Mouse (Mus musculus) lung, adult 18-20 months (tissue): ENCODE results near the gene Vmn2r55.
"Not testable (repeated sequence)": the region's sequence is repeated elsewhere in the genome, so short reads cannot be mapped to it uniquely, and the experiment has no call there.

ENCODE experiments used
- DNase-seq, 2 experiments: peaks; one replicate each; pipeline ENCODE4 v3.0.0; 2022; ENCODE audit warnings: mixed read lengths in 2 of 2

Gene Vmn2r55

DNA sequence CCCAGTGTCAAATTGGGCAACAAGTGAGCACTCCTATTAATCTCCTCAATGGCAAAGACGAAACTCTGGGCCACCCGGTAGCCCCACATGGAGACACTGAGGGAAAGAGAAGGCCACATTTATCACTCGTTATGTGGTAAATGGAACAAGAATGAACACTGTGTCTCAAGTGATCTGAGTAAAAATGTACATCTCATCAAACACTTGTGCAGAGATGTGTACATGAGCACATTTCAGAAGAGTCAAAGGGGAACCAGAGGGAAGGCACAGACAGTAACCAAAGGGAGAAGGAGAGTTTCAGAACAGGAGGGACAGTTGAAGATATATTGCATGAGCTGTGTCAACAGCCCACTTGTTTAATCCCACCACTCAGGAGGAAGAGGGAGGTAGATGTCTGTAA lies at the start of gene Vmn2r55:
TSS of gene Vmn2r55 (minus strand) at position 101 of the 400 bp plus-strand sequence.
- DNase-seq, result not testable (repeated sequence)

DNA sequence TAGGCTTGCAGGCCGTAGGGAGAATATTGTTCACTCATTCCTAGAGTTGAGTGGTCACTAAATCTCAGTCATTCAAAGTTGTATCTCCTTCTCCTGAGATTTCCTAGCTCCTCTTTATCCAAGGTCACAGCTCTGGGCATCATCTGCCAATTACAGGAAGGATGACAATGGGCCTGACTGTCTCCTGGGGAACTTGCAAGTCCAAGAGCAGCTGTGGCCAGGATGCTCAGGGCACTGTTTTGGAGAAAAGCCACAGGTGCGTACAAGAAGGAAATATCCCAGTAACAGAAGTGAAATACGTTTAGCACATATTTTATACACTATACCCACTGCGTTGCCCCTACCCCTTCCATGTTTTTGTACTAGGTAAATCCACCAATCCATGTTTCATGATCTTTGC lies 44.6 kb downstream of the Vmn2r55 start, which contains the start of gene Vmn2r54:
TSS of gene Vmn2r54 (minus strand) at position 101 of the 400 bp plus-strand sequence.
- not testable (repeated sequence) for DNase-seq

DNA sequence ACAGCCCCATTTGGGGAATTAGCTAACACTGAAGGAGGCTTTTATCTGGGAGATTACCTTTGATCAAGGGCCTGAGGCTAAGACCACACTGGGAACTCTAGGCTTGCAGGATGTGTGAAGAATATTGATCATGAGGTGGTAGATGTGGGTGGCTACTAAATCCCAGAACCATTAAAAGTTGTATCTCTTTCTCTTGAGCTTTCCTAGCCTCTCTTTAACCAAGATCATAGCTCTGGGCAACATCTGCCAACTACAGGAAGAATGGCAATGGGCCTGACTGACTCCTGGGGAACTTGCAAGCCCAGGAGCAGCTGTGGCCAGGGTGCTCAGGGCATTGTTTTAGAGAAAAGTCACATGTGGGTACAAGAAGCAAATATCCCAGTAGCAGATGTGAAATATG lies 76.1 kb downstream of the Vmn2r55 start, which contains the start of gene Vmn2r53:
TSS of gene Vmn2r53 (minus strand) at position 101 of the 400 bp plus-strand sequence.
- DNase-seq, result no peak
